Mouse (Mus musculus): ENCODE measurements around the gene Ercc6l2.

Gene Ercc6l2

DNA sequence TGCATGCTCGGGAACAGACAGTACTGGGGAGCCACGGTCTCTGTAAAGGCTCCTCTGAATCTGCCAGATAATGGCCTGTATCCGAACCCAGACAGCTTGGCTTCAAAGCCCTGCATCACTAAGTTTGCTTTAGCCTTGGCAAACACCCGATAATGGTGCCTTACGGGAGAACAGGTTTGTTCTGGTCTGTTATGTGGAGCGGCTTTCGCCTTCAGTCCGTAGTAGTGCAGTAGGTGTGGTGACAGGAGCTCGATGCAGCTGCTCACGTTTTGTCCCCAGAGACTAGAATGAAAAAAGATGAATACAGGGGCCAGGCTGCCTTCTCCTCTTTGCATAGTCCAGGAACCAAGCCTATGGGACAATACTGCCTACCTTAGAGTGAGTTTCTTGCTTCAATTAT is 115.5 kb downstream of the Ercc6l2 start:
- no peak for DNase-seq (ENCODE audit: low read depth)

DNA sequence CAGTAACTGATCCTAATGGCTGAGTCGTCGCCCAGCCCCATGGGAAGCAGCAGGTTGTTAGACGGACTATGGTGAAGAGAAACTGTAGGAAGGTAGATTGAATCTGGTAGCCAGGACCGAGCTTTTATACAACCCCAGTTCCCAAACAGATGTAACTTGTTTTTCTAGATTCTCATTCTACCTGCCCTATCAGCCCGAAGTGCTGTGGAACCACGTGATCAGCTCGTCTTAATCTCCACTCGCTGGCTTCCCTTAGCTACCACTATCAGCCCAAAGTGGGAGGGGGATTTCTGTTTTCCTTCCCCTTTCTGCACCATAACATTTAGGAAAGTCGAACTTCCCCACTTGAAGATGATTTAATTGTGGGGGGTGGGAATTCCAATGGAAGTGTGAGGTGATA is 121.3 kb downstream of the Ercc6l2 start:
- DNase-seq (ENCODE audit: low read depth): no peak

DNA sequence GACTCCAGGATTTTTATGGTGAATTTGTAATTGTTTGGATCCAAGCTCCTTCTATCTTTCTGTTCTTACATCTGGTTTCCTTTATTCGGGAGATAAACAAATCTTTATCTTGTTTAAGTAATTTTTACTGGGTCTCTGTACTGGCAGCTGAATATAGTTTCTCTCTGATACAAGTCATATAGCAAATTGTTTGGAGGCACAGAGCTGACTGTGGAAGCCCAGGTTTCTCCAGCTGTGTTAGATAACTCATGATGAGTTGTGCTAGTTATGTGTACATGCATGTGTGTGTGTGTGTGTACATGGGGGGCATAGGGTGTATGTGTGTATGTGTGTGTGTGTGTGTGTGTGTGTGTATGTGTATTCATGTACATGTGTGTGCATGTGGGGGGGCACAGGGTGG is 125.2 kb downstream of the Ercc6l2 start:
- DNase-seq (ENCODE audit: low read depth): no peak

DNA sequence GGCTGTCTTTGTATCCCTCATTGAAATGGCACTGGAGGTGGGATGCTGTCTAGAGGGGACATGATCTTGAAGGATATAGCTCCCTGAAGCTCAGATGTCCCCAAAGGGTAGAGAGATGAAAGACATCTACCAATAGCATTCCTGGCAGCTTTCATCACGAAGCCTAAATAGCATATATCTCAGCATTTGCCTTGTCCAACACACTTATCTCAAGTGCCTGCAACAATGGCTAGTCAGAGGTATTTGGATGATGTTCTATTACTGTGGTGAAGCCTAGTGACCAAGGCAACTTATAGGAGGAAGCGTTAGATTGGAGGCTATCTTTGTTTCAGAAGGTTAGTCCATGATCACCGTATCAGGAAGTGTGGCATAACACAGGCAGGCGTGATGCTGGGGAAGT is 126.1 kb downstream of the Ercc6l2 start:
- no peak for DNase-seq (ENCODE audit: low read depth)

DNA sequence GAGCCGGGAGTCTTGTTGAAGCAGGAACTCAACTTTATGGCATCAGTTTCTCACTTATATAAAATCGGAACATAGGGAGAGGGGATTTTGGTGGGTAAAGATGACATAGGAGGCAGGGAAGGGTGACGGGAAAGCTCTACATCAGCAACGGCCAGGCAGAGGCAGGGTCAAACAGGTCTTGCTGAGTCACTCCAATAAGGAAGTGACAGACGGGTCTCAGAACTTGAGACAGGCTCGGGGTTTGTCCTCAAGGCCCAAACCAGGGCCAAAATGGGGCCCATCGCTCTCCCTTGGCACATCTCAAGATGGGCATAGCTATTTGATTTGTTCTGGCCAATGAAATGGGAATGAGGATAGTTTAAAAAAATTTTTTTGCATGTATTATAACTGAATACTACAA is 128.6 kb downstream of the Ercc6l2 start:
- no peak for DNase-seq (ENCODE audit: low read depth)

DNA sequence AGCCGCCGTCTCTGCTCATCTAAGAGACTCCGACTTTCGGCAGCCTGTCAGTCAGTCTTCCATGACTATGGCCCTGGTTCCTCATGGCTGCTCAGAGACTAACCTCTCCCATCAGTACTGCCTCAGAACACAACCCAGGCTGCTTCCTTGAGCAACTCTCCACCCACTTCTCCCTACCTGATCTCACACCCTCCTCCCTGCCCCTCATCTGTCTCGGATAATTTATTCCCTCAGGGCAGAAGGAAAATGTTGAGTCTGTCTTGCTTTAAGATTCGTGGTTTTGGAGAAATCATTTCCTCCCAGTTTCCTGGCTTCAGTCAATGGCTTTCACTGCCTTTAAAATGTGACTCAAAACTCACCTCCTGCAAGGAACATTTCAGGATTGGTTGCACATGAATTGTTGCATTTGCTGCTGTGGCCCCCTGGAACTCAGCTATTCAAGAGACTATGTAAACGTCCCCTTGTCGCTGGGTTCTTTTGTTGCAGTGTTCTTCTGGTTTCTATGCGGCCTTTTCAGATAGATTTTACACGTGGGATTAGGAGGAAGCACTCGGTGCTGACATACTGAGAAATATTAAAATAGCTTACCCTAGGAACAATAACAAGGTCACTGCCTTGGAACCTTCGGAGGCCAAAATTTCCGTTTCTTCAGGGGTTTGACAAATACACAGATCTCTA is 129.4 kb downstream of the Ercc6l2 start:
- DNase-seq (ENCODE audit: low read depth): no peak

Data from fibroblast of lung, adult 2 months (primary cell).